Mouse (Mus musculus) spleen, adult 12 weeks (tissue): ENCODE results near the gene Uncx.

Experiments
- DNase-seq: peaks from one replicate; pipeline ENCODE4 v3.0.0; 2022; ENCODE audit warnings: low spot score

Gene Uncx

DNA sequence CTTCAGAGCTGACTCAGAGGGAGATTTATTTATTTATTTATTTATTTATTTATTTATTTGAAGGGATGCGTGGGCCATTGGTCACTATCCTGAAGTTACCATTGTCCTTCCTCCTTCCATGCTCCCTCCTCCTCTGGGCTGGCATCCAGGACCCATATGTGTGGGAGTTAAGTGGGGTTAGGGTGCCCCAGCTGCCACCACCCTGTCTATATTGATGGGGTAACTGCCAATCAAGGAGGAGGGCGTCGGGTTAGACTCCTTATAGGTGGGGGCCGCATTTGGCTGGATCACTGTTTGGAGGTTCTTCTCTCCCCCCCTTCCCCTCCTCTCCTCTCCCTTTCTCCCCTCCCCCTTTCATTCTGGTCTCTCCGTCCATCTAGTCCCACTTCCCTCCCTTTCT, 738 bp upstream of the Uncx start:
- no peak for DNase-seq

DNA sequence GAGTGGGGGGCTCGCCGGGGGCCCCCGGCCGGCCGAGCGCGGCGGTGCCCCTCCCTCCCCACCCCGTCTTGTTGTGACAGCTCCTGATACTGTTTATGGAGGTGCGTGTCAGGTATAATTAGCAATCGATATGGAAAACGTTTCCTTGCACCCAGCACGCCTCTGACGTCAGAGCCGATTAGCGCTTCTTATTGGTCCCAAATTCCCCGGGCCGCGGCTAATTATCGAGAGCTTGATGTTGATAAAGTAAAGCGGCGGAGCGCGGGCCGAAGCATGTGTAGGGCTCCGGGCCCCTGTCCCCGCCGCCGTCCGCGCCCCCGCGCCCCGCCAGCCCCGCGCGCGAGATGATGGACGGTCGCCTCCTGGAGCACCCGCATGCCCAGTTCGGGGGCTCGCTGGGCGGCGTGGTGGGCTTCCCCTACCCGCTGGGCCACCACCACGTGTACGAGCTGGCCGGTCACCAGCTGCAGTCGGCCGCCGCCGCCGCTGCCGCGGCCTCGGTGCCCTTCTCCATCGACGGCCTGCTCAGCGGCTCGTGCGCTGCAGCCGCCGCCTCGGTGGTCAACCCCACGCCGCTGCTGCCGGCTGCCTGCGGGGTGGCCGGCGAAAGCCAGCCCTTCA, 466 bp downstream of the Uncx start:
- DNase-seq: no peak

DNA sequence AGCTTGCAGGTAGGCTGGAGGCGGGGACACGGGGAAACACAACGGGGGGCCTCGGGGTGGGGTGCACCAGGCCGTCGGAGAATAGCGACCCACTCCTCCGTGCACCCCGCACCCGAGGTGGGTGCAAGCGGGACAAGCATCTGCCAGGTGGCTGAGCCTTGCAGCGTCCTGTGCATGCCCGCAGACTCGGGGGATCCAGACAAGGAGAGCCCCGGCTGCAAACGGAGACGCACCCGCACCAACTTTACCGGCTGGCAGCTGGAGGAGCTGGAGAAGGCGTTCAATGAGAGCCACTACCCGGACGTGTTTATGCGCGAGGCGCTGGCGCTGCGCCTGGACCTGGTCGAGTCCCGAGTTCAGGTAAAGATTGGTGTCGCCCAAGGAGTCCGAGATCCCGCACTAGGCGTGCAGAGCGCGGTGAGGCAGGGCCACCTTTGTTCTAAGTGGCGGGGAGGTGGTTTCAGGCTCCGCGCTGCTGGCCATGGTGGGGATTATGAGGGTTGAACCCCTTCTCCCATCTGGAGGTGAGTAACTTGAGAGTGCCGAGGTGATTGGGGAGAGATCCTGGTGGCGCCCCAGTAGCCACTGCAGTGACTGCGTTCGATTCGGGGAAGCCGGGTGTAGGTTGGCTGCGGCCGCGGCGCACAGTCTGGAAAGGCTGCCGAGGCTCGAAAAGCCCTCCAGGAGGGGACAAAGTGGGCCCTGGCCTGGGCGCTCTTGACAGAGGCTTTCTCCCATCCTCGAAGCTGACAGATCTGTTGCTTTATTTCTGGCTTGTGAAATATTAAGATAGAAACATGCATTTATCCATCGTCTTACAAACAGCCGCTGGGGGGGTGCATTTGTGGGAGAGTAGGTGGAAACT, 1.2 kb downstream of the Uncx start:
- DNase-seq: no peak

DNA sequence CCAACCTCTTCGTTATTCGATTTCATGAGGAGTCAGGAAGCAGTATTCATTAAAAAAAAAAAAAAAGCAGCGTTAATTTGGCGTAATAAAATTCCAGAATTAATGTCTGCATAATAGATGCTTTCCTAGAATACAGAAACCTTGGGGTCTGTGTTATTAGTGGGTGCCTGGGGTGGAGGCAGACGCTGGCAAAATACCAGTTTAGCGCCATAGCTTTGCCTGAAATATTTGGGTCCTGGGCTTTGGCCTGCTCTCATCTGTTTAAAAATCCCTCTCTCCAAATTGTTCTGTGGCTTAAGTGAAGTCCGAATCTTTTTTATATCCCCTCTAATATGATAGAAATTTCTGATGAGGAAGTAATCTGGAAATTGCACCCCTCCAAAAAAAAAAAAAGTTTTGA, 1.9 kb downstream of the Uncx start:
- DNase-seq: no peak

DNA sequence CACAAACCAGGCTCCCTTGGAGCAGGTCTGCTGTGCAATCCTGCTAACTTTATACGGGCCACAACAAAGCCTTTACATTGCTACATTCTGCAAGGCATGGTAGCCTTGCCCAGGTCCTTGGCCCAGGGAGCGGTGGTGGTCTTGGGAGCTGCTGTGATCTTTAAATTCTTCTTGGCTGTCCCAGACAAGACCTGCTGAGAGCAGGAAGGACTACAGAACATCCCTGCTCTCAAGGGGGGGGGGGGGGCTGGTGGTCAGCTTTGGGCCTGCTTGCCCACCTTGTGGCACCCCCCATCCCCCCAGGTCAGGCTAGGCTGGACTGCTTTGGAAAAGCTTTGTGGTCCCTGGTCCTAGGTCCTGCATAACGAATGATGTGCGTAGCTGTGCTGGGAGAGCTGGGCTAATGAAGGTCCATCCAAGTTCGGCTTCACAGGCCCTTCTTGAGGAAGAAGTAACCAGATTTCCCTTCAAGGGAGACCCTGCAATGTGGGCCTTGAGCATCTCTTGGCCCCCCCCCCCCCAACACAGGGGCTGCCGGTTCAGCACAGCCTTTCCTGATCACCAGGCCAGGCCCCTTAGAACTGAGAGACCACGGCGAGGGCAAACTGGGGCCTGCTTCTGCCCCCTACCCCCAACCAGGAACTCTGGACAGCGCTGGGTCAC, 2.5 kb downstream of the Uncx start:
- no peak for DNase-seq

DNA sequence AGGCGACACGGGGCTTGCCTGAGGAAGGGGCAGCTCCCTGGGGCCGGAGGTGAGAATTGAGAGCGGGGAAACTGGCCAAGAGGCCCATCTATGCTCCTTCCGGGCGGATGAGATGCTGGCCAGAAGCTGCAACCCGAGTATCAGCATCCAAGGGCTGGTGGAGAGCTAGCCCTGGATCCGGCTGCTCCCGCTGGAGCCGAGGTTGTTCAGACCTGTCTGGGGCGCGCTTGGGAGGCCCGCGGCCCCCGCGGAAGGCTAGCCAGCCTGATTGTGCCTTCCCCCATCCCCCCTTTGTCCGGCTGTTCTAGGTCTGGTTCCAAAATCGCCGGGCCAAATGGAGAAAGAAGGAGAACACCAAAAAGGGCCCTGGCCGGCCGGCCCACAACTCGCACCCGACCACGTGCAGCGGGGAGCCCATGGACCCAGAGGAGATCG, 3.1 kb downstream of the Uncx start:
- DNase-seq: no peak

DNA sequence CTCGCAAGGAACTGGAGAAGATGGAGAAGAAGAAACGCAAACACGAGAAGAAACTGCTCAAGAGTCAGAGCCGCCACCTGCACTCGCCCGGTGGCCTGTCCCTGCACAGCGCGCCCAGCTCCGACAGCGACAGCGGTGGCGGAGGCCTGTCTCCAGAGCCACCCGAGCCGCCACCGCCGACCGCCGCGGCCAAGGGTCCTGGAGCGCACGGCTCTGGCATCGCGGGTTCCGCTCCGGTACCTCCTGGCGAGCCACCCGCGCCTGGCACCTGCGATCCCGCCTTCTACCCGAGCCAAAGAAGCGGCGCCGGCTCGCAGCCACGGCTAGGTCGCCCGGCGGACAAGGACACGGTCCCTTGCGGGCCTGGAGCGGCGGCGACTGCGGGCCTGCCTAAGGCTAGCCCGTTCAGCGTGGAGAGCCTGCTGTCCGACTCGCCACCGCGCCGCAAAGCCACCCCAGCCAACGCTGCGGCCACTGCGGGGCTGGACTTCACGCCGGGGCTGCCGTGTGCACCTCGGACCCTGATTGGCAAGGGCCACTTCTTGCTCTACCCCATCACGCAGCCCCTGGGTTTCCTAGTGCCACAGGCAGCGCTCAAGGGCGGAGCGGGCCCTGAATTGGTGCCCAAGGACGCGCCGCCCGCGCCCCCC, 3.6 kb downstream of the Uncx start:
- no peak for DNase-seq

DNA sequence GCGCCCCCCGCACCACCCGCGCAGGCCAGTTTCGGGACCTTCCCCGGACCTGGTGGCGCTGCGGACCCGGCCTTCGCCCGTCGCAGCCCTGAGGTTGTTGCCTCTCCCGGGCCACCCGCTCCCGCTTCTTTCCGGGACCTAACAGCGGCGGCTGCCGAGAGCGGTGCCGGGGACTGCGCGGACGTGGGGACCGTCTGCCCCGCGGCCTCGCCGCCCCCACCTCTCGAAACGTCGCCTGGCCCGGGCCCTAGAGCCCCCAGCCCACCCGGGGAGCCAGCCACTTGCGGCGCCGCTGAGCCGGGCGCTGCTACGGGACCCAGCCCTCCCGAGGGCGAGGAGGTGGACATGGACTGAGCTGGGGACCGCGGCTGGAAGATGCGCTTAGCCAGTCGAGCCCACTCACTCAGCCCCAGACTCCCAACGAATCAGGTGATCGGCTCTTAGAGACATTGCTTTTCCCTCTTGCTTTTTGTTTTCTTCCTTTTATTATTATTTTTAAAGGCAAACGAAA, 4.2 kb downstream of the Uncx start:
- DNase-seq: no peak

DNA sequence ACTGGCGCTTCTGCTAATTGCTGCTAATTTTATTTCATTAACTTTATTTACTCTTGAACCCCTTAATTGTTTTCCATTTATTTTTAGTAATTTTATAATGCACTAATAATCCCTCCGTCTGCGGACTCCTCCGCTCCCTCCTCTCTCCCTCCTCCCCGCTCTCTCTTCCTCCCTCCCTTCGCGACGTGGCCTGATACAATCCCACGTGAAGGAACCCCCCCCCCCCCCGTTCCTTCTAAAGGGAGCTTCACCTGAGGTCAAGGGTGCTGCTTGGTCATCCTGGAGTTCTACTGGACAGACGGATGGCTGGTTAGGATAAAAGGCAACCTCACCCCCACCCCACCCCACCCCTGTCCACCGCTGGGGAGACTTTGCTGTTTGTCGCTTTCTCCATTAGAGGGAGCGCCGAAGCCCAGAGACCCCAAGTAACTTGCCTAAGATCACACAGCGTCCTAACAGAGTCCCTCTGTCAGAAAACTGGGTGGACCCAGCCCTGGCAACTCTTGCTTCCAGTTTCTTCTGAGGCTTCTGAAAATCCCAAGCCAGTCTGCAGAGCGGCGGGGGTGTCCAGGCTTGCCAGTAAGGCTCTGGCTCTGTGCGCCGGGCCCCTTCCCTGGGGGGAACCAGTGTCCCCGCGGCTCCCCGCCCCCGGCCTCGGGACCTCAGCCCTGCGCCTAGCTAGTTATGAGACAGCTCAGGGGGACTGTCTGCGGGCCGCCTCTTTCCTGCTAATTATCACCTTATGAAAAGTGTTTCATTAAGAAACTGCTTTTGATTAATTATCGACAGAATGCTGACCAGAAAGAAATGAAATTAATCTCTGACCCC, 10.4 kb downstream of the Uncx start:
- no peak for DNase-seq

DNA sequence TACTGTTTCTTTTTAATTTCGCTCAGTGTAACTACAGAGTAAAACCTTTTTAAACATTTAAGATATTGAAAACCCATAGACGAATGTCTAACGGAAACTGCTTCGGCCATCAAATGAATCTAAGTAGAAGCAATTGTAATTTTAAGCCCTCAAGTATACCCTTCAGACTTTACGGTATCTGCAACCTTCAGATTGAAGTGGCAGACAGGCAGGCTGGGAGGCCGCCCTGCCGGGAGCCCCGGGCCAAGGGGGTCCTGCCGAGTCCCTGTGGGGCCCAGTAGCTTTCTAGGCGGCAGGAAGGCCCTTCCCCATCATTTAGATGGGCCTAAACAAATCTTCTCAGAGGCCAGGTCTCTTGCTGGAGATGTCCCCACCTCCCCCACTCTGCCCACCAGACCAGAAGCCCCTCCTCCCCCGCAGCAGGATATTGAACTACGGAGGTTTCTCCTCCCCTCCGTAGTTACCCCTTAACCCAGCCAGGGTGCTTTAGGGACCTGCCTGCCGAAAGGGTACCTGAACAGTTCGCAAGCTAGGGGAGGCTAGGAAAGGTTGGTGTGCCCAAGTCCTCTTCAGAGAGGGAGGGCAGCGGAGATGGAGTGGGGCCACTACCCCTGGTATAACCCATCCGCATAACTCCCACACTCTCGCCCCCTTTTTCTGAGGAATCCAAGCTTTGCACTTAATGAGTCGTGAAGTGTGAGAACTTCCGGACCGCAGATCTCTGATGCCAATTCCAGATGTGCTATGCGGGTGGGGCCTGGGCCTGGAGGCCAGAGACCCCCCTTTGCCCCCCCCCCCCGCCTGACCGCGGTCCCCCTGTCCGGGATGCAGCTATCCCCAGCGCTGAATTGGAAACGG, 11.4 kb downstream of the Uncx start:
- DNase-seq: no peak

DNA sequence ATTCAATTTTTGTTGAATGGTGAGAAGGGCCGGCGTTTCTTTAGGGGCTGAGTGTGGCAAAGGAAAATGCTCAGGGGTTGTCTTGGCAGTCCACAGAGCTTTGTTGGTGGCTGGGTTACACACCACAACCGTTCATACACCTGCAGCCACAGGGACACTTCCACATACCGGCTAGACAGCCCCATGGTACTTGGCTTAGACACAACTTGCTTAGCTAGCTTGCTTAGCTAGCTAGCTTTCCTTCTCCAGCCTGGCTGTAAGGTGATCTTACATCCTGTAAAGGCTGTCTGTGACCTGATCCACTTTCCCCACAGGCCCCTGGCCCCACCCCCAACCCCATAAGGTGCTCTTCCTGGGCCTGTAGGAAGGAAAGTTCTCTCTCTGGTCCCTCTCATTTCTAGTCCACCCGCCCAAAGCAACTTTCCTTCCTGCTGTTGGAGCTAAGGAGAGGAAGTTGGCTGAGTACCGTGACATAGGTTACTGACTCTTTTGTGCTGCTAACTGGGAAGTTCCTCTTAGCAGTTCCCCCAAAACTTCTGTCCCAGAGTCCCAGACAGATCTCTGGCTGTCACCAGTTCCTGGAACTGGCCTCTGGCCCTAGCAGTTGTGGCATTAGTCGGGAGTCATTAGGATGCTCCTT, 12.3 kb downstream of the Uncx start:
- no peak for DNase-seq

DNA sequence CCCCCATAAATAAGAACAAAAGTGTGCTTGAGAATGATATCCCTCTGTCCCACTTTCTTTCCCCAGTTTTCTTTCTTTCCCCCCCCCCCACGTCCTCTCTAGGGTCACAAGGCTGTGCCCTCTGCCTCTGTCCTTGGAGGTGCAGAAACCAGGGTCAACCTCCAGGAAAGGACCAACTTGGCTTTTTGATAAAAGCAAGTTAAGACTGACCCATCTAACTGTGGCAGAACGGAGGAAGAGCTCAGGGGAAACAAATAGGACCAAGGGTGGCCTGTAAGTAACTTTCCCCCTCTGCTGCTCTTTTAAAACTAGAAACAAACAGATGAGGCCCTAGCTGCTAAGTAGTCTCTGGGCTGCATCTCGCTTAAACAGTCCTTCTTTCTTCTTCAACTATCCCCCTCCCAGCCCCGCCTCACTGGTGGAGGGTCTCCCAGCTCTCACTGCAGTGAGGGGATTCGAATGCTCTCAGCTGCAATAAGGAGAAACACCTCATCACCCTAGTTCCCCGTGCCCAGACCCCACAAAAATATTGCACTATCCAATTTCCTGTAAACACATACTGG, 12.9 kb downstream of the Uncx start:
- DNase-seq: no peak

DNA sequence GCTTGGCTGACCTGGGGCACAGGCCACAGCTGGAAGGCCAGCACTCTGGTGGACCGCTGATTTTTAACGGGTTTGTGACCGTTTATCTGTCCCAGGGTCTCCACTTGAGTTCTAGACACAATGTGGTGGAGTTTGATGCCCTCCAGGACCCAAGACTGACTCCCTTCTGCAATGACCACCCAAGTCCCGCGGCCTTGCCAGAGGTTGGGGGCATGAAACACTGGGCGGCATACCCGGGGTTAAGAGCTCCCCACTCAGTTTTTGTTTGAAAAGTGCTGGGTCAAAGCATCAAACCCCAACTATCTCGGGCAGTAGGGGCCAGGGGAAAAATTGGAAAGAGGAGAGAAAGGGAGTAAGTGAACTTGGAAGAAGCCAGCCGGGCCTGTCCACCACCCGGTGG, 13.8 kb downstream of the Uncx start:
- DNase-seq: no peak

DNA sequence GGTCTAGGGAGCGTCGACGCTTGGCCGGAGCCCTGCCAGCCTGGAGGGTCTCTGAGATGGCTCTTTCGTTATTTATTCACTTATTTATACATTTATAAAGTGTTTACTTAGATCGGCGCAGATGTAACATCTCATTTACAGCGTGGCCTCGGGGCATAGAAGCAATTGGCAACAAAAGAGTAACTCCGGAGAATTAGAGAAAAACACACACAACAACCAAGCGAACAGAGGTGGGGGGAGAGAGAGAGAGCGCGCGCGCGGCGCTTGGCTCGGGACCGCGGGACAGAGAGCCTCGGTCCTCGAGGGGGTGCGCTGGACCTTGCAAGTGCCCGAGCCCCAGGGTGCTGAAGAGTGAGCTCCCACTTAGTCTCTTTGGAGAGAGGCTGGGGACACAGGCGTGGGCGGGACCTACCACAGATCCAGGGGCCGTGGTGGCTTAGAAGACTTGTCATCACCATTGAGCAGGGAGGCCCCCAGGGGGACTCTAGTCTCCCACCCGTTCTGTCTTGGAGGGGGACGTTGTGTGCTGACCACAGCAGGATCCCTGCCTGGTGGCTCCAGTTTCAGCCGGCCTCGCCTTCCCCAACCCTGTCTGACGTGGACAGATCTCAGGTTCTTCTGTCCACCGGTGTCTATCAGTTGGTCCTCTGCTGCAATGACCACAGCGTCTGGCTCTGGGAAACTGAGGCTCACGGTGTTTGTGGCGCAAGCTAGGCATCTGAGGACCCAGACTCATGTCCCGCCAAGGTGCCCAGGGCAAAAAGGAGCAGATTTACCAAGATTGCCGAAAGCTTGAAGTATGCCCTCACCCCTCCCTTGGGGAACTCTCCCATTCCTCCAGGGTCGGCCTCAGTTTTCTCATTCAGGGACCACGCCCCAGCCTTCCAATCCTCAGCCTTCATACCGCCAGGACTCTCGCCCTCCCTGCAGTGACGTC, 14.5 kb downstream of the Uncx start:
- no peak for DNase-seq

DNA sequence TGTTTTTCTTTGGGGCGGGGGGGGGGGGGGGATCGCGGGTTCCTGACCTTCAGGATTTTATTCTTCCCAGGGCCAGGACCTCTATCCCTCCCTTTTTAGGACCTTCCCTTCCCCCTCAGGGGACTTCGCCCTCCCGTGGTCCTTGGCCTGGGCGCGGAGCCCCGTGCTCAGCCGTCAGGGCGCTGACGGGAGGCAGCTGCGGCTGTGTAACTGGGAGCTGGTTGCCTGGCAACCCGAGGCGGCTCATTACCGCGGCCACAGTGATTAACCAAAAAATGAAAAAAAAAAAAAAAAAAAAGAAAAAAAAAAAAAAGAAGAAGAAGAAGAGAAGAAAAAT, 15.1 kb downstream of the Uncx start:
- DNase-seq: no peak

DNA sequence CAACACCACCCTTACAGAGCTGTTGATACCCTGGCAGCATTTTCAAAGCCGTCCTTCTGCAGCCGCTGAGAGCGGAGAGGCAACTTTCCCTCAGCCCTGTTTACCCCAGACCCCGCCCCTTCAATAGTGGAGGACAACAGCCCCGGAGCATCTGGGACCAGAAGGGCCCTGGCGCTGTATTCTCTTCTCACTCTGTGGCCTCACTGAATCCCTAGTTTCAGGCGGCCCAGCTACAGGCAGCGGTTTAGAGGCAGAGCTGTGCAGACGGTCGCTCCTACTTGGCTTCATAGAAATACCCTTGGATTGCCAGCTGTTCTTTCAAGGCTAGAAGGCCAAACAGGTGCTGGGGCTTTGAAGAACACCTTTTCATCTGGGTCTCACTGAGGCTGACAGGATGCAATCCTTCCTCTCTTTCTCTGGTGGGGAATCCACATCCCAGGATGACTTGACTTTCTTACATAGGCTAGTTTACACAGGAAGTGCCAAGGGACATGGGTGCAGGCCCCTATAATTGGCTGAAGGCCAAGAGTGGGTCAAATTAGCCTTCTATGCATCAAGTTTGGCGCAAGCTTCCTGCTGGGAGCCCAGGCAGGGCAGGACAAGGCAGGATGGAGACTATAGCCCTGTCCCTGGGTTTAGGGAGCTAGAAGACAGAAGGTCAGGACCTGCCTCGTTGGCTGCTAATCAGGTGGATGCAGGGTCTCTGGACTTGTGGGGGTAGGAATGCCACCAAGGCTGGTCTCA, 15.8 kb downstream of the Uncx start:
- DNase-seq: no peak

DNA sequence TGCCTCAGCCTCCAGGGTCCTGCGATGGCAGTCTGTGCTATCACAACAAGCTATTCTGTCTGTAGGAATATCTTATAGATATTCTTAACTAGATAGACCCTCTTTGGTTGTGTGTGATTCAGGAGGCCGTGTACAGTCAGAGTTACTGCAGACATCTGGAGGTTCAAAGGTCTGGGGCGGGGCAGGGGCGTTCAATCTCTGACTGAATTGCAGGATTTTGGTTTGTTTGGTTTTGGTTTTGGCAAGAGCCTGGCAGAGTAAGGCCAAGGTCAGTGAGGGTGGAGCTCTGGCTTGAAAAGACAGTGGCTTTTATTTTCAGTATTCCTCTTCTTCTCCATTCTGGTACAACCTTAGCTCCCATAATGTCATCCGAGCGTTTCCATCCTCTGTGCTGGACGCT, 16.5 kb downstream of the Uncx start:
- no peak for DNase-seq

DNA sequence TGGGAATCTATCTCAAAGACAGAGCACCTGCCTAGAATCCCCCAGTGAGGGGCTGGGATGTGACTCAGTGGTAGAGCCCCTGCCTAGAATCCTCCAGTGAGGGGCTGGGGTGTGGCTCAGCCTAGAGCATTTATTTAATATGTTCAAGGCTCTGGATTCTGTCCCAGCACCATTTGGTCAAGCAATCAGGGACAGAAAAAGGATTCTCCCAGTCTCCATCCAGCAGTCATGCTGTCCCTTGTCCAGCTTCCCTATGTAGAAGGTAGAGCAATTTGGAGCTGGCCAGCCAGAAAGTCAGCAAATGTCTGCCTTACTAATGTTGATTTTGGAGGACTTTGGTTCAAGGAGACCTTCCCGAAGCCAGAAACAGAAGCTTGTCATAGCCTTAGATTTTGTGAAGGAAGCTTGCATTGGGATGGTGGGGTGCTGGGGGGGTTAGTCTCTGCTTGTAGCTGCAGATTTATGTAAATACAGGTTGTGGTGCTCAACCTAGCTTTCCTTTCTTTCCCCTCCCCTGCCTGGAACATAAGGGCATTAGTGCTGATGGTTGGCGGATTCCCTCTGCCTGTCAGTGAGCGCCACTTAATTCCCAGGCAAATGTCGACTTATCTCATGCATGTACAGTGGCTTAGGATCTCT, 18.2 kb downstream of the Uncx start:
- no peak for DNase-seq
